Mouse (Mus musculus) layer of hippocampus, adult 9-10 months (tissue): ENCODE measurements at regions not wholly inside any gene's neighbourhood (a gene's known extent, or its start where the extent isn't known, plus 50 kb on each side); places are given as distances from the start of the nearest gene placed in this dataset.

Source experiments
- DNase-seq: peaks from one replicate; pipeline ENCODE4 v3.0.0; 2022; ENCODE audit warnings: low spot score

DNA sequence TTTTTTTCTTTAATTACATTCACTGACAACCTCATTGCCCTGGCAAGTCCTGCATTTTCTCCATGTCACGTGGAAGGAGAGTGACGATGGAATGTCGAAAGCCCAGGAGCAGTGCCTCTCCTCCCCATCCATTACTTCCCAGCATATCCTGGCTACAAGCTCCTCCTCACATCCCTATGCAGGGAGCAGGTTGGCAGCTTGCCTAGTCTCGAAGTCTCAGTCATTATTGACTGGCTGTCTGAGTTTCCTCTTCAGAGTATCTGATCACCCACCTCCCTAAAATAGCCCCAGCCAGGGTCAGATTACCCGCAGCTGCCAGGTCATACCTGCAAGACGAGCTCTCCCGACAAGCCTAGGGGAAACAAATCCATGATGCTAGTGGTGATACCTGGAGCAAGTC is 83.7 kb upstream of the Galnt15 start:
- no peak for DNase-seq

DNA sequence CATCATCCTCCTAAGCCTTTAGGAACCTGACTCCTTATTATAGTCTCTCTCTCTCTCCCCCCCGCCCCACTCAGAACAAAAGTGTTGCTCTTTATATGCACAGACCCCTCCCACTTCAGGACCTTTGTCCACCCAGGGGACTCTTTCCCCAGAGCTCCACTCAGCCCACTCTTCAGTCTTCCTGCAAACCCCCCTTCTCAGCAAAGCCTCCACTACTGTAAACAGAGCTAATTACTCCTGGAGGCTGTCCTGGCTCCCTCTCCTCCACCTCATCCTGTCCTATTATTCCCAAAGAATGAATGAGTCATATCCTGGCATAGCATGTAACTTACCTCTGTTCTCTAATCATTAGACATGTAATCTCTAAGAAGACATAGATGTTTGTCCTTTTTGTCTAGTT is 82.8 kb upstream of the Galnt15 start:
- DNase-seq = no peak

DNA sequence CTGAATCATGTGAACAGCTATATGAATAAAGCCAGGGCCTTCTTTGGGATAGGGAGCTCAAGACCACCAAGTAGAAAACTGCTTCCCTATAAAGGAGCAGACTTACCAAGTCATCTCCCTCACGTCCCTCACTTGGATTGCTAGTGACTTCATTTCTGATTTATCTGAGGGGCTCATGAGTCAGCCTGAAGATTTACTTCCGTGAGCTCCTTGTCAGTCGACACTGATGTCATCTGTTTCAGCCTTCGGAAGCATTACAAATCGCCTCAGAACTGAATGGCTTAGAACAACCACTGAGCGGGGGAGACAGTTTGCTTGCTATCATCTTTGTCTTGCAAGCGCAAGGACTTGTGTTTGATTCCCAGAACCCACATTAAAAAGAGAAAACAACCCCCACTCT is 81.5 kb upstream of the Galnt15 start:
- no peak for DNase-seq

DNA sequence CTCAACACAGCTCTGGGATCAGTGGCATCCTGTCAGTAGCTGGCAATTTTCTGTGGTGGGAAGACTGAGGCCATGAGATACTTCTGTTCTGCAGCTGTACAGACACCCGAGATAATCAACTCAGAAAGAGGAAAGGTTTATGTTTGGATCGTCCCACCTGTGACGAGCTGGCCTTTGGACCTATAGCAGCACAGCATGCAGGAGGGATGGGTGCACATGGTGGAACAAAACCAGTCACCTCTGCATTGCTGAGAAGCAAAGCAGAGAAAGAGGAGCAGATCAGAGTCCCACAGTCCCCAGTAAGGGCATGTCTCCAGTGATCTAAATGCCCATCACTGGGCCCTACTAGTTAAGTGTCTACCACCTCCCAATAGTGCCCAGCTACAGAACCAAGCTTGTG is 76.9 kb upstream of the Galnt15 start:
- DNase-seq = no peak

DNA sequence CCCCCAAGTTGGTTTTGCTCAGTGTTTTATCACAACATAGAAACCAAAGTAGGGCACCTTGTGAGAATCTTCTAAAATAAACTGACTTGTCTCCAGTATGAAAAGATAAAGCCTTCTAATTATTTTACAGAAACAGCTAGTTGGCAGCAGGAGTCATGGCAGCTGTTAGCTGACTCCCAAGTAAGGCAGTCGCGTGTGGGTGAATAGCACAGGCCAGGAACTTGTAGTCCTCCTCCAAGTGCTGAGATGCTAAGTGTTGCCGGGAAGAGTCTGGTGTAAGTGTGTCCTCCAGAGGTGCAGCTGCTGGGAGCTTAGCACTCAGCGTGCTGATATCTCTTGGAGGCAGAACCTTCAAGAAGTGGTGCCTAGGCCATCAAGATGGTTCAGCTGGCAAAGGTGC is 75.0 kb upstream of the Galnt15 start:
- no peak for DNase-seq

DNA sequence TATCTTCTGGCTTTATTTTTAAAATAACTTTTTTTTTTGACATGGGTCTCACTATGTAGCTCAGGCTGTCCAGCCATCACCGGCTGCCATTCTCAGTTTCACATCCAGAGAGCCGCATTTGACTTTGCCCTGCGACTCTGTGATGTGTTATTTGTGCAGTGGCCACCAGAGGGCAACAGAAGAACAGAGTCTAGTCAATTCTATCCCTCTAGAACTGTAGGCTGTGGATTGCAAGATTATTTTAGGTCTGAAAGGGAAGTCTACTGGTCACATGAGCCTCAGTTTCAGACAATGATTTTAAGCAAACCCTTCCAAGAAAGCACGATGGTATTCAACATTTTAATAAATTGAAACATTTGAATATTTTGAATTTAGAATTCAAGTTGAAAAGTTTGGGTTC is 73.8 kb upstream of the Galnt15 start:
- DNase-seq = peak; percentile 80

DNA sequence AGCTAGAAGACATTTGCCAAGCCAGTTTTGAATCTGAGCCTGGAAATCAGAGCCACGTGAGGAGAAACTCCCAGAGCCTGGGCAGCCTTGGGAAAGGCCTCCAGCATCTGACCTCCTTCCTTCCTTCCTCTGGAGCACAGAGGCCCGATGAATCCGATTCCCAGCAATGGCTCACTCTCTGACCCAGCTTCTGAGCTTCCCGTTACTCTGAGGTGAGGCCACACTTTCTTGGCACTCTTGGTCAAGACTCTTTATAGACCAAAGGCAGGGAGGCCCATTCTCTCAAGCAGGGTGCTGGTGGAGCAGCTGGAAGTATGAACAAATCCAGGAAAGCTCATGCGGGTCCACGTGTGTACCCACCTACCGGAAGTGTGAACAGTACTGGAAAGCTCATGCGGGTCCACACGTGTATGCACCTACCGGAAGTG is 71.6 kb upstream of the Galnt15 start:
- DNase-seq = no peak

DNA sequence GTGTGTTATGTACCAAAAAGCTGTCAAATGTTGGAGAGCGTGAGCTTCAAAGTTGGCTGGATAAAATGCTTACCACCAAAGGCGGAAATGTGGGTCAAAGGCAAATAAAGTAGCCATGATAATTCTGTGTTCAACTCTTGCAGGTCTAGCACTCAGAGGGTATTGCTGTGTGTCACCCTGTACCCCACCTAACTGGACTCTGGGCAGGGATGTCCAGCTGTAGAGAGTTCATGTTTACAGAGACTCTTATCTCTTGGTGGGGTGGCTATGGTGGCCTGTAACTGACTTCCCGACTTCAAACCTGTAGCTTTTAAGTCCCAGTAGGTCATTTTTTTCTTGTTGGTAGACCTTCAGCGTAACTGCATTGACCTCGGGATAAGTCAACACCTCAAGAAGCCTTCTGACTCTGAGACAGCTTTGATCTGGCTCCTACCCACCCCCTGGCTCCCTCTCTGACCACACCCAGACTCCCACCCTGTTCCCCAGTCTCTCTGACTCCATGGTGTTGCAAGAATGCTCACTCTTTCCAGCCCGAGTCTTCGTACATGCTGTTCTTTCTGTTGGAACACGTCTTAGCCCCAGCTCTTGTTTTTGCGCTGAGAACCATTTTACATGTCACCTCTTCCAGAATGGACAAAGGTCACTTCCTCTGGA is 68.5 kb upstream of the Galnt15 start:
- DNase-seq = no peak

DNA sequence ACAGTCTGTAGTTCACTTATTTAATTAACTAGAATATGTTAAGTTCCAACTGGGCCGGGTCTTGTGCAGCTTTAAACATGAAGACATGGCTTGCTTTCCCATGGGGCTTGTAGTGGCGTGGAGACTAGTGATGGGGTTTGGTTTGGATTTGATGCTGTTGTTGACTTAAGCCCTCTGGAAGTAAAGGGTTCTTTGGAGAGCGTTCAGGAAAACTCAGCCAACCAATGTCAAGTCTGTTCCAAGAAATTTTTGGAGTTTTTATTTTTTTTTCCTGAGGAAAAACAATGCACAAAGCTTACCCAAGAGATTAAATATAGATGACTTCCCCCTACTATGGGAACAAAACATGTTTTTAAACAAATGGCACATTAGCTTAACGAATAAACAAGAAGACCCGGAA is 67.3 kb upstream of the Galnt15 start:
- no peak for DNase-seq

DNA sequence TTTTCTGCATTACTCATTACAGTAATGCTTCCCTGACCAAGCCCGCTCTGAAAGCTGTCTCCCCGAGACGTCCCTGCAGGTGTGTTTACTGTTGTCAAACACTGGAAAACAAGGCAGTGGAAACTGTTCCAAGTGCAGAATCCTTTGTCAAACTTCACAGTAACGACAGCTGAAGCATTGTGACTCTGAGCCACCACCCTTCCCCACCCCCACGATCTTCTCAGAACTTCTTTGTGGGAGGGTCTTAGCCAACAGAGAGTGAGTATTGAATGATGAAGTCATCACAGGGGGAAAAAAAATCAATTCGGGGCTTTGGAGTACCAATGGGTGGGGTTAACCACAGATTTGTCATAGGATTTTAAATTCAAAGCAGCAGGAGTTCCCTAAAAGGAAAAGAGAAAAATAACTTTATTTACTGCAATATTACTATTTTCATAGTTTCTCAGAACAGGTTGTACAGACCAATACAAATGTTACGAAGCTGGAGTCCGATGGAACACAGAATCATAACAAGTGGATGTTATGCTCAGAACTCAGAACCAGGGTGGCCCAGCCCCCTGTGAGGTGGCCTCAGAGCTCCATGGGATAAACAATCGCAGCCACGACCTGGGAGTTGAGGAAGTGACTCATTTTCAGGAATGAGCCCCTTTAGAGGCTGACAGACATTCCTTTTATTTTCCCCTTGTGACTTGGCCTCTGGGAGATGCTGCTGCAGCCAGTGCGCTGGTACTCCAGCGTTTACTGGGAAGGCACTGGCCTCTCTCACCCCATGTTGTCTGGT is 65.5 kb upstream of the Galnt15 start:
- DNase-seq = no peak

DNA sequence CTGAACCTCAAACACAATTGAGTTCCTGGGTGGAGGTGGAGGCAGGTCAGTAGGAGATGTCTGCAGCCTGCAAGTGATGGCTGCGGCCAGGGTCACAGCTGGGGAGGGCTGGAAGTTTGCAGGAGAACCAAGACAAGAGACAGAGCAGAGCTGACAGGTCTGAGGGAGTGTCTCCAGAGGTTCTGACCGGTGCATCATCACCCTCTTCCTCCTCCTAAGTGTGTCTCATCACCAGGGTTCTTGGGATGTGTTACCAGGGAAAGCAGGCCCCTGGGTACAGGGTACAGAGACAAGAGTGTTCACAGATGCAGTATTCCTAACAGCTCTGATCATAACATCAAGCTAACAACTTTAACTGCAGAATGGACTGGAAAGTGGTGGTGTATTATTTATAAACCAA is 64.7 kb upstream of the Galnt15 start:
- no peak for DNase-seq

DNA sequence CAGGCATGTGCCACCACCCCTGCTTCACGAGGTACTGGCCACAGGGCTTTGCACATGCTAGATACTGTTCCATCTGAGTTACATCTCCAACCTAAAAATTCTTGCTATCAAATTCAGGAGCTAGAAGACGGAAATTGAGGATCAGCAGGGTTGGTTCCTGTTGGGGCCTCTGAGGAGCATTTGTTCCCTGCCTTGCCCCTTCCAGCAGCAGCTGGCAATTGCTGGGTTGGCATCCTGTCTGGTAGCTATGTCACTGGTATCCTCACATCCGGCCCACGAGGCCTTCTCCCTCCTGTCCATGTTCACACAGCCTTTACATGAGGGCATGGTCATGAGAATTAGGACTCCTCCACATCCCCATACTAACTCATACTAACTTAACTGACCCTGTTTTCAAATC is 64.0 kb upstream of the Galnt15 start:
- no peak for DNase-seq

DNA sequence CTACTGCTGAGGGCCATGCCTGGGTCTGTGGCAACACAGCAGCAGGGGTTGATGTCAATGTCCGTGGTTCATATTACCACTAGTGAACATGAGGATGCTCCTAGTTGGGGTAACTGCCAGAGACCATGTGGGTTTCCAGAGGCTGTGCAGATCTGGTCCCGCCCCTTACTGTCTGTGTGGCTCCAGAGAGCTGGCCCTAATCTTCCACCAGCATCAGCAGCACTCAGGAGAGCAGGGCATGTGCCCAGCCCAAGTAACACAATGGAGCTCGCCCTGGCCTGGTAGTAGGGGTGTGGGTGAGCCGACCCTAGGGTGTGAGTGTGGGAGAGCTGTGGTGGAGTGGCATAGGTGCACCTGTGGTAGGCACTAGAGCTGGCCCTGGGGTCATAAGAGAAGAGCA is 59.3 kb upstream of the Galnt15 start:
- no peak for DNase-seq

DNA sequence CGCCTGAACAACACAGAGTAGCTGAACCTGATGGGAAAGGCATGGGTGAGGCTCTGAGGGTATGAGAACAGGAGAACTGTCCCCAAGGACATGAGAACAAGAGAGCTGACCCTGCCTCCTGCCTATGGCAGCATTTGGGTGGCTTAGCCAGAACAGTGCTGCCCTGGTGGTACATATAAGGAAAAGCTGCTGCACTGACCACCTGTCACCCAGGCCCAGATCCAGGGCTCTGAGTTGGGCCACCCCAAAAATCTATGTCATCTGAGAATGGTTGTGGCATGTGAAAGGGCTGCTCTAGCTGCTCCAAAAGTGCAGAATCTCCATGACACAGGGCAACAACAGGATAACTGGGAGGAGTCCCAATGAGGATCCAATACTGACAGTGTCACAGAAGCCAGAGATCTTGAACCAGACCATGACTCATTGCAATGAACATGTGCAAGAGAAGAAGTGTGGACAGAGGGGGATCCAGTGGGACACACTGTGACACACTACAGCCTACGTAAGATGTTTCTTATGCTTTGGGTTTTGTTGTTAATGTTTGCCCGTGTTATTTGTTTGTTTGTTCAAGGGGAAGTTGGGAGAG is 58.5 kb upstream of the Galnt15 start:
- no peak for DNase-seq

DNA sequence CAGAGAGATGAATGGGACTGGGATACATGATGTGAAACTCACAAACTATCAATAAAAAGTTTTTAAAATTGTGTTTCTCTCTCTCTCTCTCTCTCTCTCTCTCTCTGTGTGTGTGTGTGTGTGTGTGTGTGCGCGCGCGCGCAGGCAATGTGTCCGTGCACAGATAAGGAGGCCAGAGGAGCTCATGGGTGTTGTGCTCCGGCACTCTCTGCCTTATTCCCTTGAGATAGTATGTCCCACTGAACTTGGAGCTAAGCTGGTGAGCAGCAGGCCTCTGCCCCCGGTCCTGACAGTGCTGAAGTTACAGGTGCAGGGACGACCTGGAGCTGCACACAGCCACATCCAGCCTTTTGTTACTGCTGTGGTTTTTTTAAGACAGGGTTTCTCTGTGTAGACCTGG is 57.9 kb upstream of the Galnt15 start:
- DNase-seq = no peak

DNA sequence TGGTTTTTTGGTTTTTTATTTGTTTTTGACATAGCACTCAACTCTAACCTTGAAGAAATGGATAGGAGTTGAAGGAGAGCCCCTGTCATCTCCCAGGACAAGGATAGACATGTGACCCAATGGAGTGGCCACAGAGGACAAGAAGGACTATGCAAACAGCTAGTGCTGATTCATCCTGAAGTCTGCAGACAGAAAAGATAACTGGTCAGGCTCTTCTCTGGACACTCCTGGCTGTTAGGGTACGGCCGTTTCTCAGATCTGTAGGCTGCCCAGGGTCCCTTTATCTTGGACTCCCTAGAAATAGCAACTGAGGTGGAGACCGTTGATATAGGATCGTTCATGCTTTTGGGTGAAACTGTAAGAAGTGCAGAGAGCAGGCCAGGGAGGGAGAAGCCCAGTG is 55.1 kb upstream of the Galnt15 start:
- DNase-seq = no peak

DNA sequence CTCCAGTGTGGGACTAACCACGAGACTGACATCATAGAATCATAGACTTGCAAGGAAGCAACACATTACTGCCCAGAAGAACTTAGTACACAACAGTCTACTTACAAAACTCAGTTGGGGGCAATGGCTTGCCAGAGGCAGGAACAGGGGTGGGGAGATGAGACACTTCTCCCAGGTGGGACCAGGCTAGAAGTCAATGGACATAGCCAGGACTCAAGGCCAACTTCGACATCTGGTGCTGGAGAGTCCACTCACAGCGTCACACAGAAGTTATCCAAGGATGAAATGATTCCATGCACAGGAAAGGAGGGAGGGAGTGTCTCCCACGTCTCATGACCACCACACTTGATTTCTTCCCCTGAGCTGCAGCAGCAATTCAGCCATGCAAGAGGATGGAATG is 50.6 kb upstream of the Galnt15 start:
- no peak for DNase-seq

DNA sequence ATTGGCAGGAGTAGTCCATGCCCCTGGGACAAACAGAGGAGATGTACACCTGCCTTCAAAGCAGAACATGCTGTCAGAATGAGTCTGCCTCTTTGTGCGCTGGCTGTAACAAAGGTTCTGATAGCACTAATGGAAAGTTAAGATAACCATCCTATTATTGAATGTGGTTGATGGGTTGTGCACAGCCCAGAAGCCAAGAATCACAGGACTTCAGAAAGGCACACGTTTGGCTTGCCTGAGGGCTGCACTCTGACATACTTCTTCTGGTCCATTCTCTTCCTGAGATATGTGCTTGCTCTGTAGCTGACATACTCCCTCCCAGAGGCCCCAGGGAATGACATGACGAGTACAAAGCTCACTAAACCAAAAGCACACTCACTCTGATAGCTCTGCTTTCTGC is 50.1 kb upstream of the Galnt15 start:
- DNase-seq = no peak
